Mouse (Mus musculus) urinary bladder, postnatal 36 days (tissue): Measurements from ENCODE around the gene Camk1d.
A peak's percentile ranks its signal among the peaks of the same experiment; 100 is the strongest.

Experiments
- DNase-seq, 2 experiments: peaks; one replicate each; pipeline ENCODE4 v3.0.0; 2022; ENCODE audit warnings: low spot score in 2 of 2, mixed read lengths in 1 of 2

Camk1d gene

GRCm38 (mm10) chr2:5714211-5715053 lies at the start of gene Camk1d:
TSS of gene Camk1d (minus strand) at chr2:5714515.
- DNase-seq = peak; percentile 62 to 65

DNA sequence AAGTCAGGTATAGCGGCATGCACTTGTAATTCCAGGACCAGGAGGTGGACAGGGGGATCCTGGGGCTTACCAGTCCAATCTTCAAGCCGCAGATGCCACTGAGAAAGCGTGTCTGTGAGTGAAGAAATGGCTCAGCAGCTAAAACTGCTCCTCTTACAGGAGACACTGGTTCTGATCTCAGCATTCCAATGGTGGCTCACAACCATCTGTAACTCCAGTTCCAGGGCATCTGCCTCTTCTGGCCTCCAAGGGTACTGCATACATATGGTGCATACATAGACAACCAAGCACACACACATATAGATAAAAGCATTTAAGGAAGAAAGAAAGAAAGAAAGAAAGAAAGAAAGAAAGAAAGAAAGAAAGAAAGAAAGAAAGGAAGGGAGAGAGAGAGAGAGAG lies 47.7 kb upstream of the Camk1d start:
- DNase-seq = no peak

- DNase-seq = no peak
These were observed 46.2 kb upstream of the Camk1d start for GRCm38 (mm10) chr2:5760479-5761008.

DNA sequence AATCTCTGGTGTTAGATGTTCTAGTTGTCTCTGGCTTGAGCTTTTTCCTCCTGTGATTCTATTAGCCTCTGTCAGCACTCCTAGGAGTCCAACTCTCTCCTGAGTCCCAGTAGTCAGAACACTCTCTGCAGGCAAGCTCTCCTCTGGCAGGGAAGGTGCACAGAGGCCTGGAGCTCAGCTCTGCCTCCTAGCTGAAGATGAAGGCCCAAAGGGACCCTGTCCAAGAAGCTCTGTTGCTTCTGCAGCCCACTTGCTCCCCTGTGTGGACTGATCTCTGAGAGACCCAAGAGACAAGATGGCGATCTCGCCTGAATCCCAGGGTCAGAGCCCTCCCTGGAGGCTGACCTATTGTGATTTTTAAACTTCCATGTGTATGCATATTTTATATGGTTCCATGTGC lies 44.3 kb upstream of the Camk1d start:
- no peak for DNase-seq

DNA sequence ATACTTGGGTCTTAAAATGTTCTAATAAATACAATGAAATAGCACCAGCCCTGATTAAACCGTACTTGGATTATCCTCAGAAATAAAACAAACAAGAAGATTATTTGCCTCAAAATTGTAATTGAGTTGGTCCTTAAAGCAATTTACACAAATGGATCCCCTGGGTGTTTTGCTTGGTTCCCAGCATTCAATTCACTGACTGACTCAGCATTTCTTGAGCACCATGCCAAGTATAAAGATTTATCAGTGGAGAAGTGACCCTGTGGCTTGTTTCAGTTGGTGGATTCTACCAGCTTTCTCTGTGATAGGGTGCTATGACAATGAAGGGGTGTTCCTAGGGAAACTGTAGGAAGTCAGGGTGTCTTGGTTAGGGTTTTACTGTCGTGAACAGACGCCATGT lies 36.6 kb upstream of the Camk1d start:
- DNase-seq = no peak

GRCm38 (mm10) chr2:5749210-5749609 lies 34.9 kb upstream of the Camk1d start:
- DNase-seq = no peak

- DNase-seq = no peak
These were observed 33.3 kb upstream of the Camk1d start for GRCm38 (mm10) chr2:5747545-5748043.

- DNase-seq = no peak
These were observed 32.2 kb upstream of the Camk1d start for GRCm38 (mm10) chr2:5746529-5746928.

DNA sequence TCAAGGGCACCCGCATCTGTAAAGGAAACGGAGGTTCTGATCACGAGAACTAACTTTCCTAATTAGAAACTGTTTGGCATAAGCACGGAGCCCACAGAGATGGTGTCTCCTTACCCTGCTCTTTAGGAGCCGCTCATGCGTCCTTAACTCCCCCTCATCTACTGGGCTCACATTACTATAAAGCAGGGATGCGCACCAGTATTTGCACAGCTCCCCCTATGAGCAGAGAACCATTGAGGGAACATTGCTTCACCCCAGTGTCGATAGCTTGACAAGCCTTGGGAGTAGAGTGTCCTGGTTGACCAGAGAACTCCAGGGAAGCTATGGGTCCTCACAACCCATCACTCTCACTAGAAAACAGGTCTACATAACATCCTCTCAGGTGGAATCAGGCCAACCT lies 29.6 kb upstream of the Camk1d start:
- DNase-seq = no peak

GRCm38 (mm10) chr2:5740913-5741312 lies 26.6 kb upstream of the Camk1d start:
- DNase-seq = no peak

DNA sequence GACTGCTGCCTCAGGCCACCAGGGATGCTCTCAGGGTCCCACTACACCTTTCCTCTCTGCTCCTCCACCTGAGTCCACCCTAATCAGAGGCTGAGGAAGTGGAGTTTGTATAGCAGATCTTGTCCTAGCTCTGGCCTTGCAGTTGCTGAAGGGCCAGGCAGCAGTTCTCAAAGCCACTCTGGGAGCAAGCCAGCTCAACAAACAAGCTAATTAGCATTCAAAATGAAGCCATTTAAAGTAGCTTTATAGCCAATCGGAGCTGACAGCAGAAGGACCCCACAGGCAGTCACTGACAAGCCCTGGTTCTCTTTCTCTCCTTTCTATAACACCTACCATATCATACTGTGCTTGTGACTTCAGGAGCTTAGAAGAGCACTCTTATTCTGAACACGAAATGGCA lies 21.6 kb upstream of the Camk1d start:
- no peak for DNase-seq

- DNase-seq = no peak
These were observed 19.2 kb upstream of the Camk1d start for GRCm38 (mm10) chr2:5733300-5734085.

GRCm38 (mm10) chr2:5732047-5732446 lies 17.7 kb upstream of the Camk1d start:
- no peak for DNase-seq

DNA sequence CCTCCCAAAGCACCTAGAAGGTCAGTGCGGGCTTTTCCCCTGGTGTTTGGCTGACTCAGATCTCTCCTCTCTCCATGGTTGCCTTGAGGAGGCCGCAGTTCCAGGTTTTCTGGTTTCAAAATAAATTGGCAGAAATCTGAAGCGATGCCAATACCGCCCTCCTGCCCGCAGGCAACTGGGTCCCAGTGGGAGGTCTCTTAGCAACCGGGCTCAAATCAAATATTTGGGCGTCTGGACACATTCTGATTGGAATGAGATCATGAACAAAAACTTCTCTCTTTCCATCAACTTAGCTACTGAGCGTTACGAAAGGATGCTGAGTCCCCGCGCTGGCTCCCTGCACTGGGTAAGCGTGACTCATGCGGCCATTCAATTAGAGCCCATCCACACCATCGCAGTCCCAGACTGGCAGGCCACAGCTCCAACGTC lies 16.1 kb upstream of the Camk1d start:
- DNase-seq = peak in 1 of 2 experiments; percentile 28

DNA sequence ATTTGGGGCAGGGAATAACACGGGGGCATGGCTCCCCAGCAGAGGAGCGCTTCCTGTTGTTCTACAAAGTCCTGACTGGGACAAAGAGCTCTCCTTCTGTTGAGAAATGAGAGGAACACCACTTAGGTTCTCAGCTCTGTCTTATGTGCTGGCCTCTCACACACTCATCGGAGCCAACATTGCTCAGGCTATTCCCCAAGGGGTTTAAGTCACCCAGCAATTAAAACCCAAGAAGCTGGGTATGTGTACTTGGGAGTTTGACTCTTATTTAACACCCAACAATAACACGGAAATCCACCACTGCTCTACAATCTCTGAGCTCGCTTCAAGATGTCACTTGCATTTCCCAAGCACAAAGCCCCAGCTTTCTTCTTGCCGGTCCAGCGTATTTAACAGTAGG lies 15.6 kb upstream of the Camk1d start:
- no peak for DNase-seq

- DNase-seq = no peak
These were observed 10.8 kb upstream of the Camk1d start for GRCm38 (mm10) chr2:5725028-5725701.

DNA sequence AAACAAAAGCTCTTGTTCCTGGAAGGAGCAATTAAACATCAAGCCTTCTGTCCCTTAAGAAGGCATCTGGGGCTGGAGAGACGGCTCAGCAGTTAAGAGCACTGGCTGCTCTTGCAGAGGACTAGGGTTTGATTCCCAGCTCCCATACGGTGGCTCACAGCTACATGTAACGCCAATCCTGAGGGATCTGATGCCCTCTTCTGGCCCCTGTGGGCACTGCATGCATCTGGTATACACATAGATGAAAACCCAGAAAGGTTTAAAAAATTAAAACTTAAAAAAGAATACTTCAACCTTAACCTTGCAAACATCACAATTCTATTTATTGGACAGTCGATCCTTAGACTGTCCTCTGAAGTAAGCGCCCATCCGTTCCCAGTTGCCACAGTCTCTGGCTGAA lies 3.4 kb upstream of the Camk1d start:
- no peak for DNase-seq

- DNase-seq = no peak
These were observed 1.2 kb upstream of the Camk1d start for GRCm38 (mm10) chr2:5715544-5715943.

GRCm38 (mm10) chr2:5715054-5715410 lies 717 bp upstream of the Camk1d start:
- no peak for DNase-seq

GRCm38 (mm10) chr2:5713325-5714210 lies 747 bp downstream of the Camk1d start:
- peak in 1 of 2 experiments; percentile 28 for DNase-seq

DNA sequence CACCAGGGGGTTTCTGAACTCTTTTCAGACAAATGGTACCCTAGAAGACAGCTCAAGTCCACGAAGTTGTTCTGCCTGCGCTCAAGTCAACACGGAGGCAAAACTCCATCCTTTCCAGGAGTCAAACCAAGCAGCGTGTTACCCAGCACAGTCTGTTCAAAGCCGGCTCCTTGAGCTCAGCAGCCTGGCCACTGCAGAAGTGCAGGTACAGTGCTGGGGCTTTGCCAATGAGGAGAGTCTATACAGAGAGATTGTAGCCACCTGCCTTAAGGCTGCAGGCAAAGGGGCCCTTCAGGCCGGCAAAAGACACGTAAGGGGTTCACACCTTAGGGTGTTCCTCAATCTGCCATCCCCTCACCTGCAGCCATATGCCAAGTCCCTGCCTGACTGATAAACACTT lies 2.1 kb downstream of the Camk1d start:
- no peak for DNase-seq
